Comparison of ENCODE assay signal across 10 mouse cellular contexts in the genomic region with DNA sequence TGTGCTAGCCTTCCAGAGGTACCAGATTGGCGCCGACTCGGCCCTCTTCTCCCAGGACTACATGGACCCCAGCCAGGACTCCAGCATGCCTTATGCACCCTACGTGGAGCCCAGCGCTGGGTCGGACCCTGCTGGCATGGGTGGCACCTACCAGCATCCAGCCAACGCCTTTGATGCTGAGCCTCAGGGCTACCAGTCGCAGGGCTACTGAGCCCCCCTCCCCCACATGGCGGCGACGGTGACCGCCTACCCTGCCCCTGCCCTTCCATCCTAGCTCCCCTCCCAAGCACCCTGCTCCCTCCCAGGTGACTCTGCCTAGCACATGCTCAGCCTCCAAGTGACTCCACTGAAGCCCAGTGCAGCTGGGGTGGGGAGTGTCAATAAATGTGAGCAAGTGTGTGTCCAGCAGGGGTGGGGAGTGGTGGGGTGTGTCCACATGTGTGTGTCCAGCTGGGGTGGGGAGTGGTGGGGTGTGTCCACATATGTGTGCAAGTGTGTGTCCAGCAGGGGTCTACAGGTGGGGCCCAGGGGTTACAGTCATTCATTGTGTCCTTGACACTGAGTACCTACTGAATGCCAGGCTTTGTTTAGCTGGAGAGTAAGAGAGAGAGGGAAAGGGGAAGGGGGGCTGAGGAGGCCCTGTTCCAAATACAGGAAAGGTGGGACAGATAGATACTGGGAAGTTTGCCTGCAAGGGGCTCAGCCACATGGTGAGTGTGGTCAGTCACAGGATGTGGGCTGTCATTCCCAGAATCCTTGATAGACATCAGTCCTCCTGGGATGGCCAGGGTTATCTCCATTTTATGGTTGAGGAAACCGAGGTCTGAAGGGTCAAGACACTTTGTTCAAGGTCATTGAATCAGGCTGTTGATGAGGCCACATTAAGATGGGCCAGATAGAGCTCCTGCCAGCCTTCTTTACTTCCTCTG. TPM values are rescaled to one million over a fixed set of nuclear protein-coding genes. Genes with fewer than 3 reads are reported as not detected.
DNase-seq lines count a peak whose midpoint lies in the region; ATAC-seq lines count a peak whose summit lies in the region.
"Had no signal": no experiment of that assay in that cellular context is flagged by ENCODE, and none has a peak within 500 bp of the region (broad histone marks: within the 10 kb centered on the region; RNA-seq: fewer than 3 reads in every experiment).

No protein-coding gene starts in this region.

- no peak for DNase-seq in heart, postnatal 14 days
- DNase-seq in embryo, embryonic 10.5 days (ENCODE audit: low spot score), result no peak
- DNase-seq in cerebellum, adult 8-10 months, result no peak
- DNase-seq: retina, postnatal 1 day had no signal

- 0 out of 2 replicates have a peak, but pooled peaks have one; percentile 31 for ATAC-seq in heart, embryonic 12.5 days (ENCODE audit: insufficient number of reproducible peaks, low FRiP score)
- ATAC-seq in midbrain, embryonic 12.5 days (ENCODE audit: low FRiP score, low read depth), result no peak
- no peak for ATAC-seq in midbrain, embryonic 16.5 days
- ATAC-seq in intestine, embryonic 16.5 days, result peak; percentile 31; the same call in 1 of the 2 replicates
- ATAC-seq in stomach, embryonic 14.5 days (ENCODE audit: insufficient number of reproducible peaks, insufficient read depth, low FRiP score, low read depth), result peak; percentile 66; the same call in 1 of the 2 replicates

- intact Hi-C loops in heart, postnatal 14 days (cut with DNase I), result no loop called here

- no peak overlapping the region for H3K9ac ChIP-seq in heart, embryonic 12.5 days
- no peak overlapping the region for H3K9ac ChIP-seq in midbrain, embryonic 12.5 days (replicated peaks)
- no peak overlapping the region for H3K9ac ChIP-seq in midbrain, embryonic 16.5 days (ENCODE audit: low read depth, low read length)
- H3K9ac ChIP-seq in intestine, embryonic 16.5 days (ENCODE audit: low read depth, low read length), result no peak overlapping the region
- H3K9ac ChIP-seq in stomach, embryonic 14.5 days (replicated peaks; ENCODE audit: low read depth, low read length), result no peak overlapping the region

- 0 out of 2 replicates have a peak, but pooled peaks cover 10% of the 10 kb centered on the region for H3K4me1 ChIP-seq in heart, embryonic 12.5 days (replicated peaks)
- no peaks in the 10 kb centered on the region for H3K4me1 ChIP-seq in midbrain, embryonic 12.5 days
- no peaks in the 10 kb centered on the region for H3K4me1 ChIP-seq in midbrain, embryonic 16.5 days (ENCODE audit: control insufficient read depth, insufficient read depth, low read length)
- H3K4me1 ChIP-seq in intestine, embryonic 16.5 days (ENCODE audit: control insufficient read depth, insufficient read depth, low read length), result peaks cover 3% of the 10 kb centered on the region; the same call in 1 of the 2 replicates
- H3K4me1 ChIP-seq in stomach, embryonic 14.5 days (ENCODE audit: control insufficient read depth, insufficient read depth, low read length), result 0 out of 2 replicates have a peak, but pooled peaks cover 5% of the 10 kb centered on the region

- no peaks in the 10 kb centered on the region for H3K36me3 ChIP-seq in heart, embryonic 12.5 days
- H3K36me3 ChIP-seq in midbrain, embryonic 12.5 days, result 0 out of 2 replicates have a peak, but pooled peaks cover 10% of the 10 kb centered on the region
- H3K36me3 ChIP-seq in midbrain, embryonic 16.5 days (ENCODE audit: control insufficient read depth, insufficient read depth, low read length), result peaks cover 19% of the 10 kb centered on the region
- H3K36me3 ChIP-seq in intestine, embryonic 16.5 days (ENCODE audit: control insufficient read depth, insufficient read depth, low read length), result 0 out of 2 replicates have a peak, but pooled peaks cover 2% of the 10 kb centered on the region
- no peaks in the 10 kb centered on the region for H3K36me3 ChIP-seq in stomach, embryonic 14.5 days (ENCODE audit: control insufficient read depth, insufficient read depth, low read length)

- WGBS in heart, embryonic 12.5 days, result 64% methylated on average over 13 of the region's 13 CpGs
- 79% methylated on average over 13 of the region's 13 CpGs for WGBS in midbrain, embryonic 12.5 days
- WGBS in midbrain, embryonic 16.5 days, result 82% methylated on average over 13 of the region's 13 CpGs
- WGBS in intestine, embryonic 16.5 days, result 64% methylated on average over 13 of the region's 13 CpGs
- 59% methylated on average over 13 of the region's 13 CpGs for WGBS in stomach, embryonic 14.5 days

- H3K4me2 ChIP-seq in heart, embryonic 12.5 days, result peak overlapping the region; percentile 35
- peak overlapping the region; percentile 14; the same call in 1 of the 2 replicates for H3K4me2 ChIP-seq in midbrain, embryonic 12.5 days (replicated peaks)
- H3K4me2 ChIP-seq in midbrain, embryonic 16.5 days (ENCODE audit: low read length), result no peak overlapping the region
- H3K4me2 ChIP-seq in intestine, embryonic 16.5 days (ENCODE audit: low read depth, low read length), result no peak overlapping the region
- H3K4me2 ChIP-seq in stomach, embryonic 14.5 days (replicated peaks; ENCODE audit: low read depth, low read length), result 0 out of 2 replicates have a peak overlapping the region, but pooled peaks have one; percentile 12

- 0 out of 2 replicates have a peak, but pooled peaks cover 6% of the 10 kb centered on the region for H3K9me3 ChIP-seq in heart, embryonic 12.5 days (replicated peaks)
- H3K9me3 ChIP-seq in midbrain, embryonic 12.5 days, result no peaks in the 10 kb centered on the region
- no peaks in the 10 kb centered on the region for H3K9me3 ChIP-seq in midbrain, embryonic 16.5 days (replicated peaks; ENCODE audit: control insufficient read depth, low read length, poor library complexity, severe bottlenecking)
- peaks cover 3% of the 10 kb centered on the region; the same call in 1 of the 2 replicates for H3K9me3 ChIP-seq in intestine, embryonic 16.5 days (ENCODE audit: control insufficient read depth, low read length)
- H3K9me3 ChIP-seq in stomach, embryonic 14.5 days (ENCODE audit: control insufficient read depth, low read depth, low read length), result no peaks in the 10 kb centered on the region

- no peak overlapping the region for H3K4me3 ChIP-seq in heart, embryonic 12.5 days
- no peak overlapping the region for H3K4me3 ChIP-seq in midbrain, embryonic 12.5 days
- no peak overlapping the region for H3K4me3 ChIP-seq in midbrain, embryonic 16.5 days (ENCODE audit: low read depth, low read length)
- no peak overlapping the region for H3K4me3 ChIP-seq in intestine, embryonic 16.5 days (ENCODE audit: low read length)
- no peak overlapping the region for H3K4me3 ChIP-seq in stomach, embryonic 14.5 days (ENCODE audit: low read depth, low read length)

- no peak overlapping the region for H3K27ac ChIP-seq in heart, embryonic 12.5 days (ENCODE audit: poor library complexity, severe bottlenecking)
- no peak overlapping the region for H3K27ac ChIP-seq in midbrain, embryonic 12.5 days (replicated peaks)
- H3K27ac ChIP-seq in midbrain, embryonic 16.5 days (ENCODE audit: low read length), result no peak overlapping the region
- H3K27ac ChIP-seq in intestine, embryonic 16.5 days (ENCODE audit: low read length), result no peak overlapping the region
- no peak overlapping the region for H3K27ac ChIP-seq in stomach, embryonic 14.5 days (ENCODE audit: low read length)

- H3K27me3 ChIP-seq in heart, embryonic 12.5 days (replicated peaks), result no peaks in the 10 kb centered on the region; the same call in 1 of the 2 replicates
- no peaks in the 10 kb centered on the region for H3K27me3 ChIP-seq in midbrain, embryonic 12.5 days
- no peaks in the 10 kb centered on the region for H3K27me3 ChIP-seq in midbrain, embryonic 16.5 days (ENCODE audit: control insufficient read depth, insufficient read depth, low read depth, low read length)
- no peaks in the 10 kb centered on the region for H3K27me3 ChIP-seq in intestine, embryonic 16.5 days (replicated peaks; ENCODE audit: control insufficient read depth, insufficient read depth, low read length)
- no peaks in the 10 kb centered on the region for H3K27me3 ChIP-seq in stomach, embryonic 14.5 days (ENCODE audit: control insufficient read depth, insufficient read depth, low read length)

RNA-seq across cellular contexts. Expression of gene Tab1, which starts 16.8 kb away (rescaled TPM):
- 30.5 TPM in 2 replicates for polyA plus RNA-seq in heart, embryonic 12.5 days (2016; fragmentation: Nextera tagmentation; extraction: Ambion mirVana)
- total RNA-seq in heart, postnatal 14 days (2021), result 10 to 100 TPM; 27.8 to 32.4 TPM
- 41.9 and 43.6 TPM in 2 replicates for polyA plus RNA-seq in midbrain, embryonic 12.5 days (2016; fragmentation: Nextera tagmentation; extraction: Ambion mirVana)
- polyA plus RNA-seq in midbrain, embryonic 16.5 days (2015; fragmentation: Nextera tagmentation; extraction: Ambion mirVana), result 35.9 and 38.3 TPM in 2 replicates
- 28.2 and 29.6 TPM in 2 replicates for polyA plus RNA-seq in intestine, embryonic 16.5 days (2015; fragmentation: Nextera tagmentation; extraction: Ambion mirVana)
- 32.2 and 34.9 TPM in 2 replicates for polyA plus RNA-seq in stomach, embryonic 14.5 days (2014; fragmentation: Nextera tagmentation; extraction: Ambion mirVana)

RNA-seq across cellular contexts. Expression of gene Rpl3, which starts 24.5 kb away (rescaled TPM):
- polyA plus RNA-seq in heart, embryonic 12.5 days (2016; fragmentation: Nextera tagmentation; extraction: Ambion mirVana), result 601 and 631 TPM in 2 replicates
- 100 to 1,000 TPM; 278 to 293 TPM for total RNA-seq in heart, postnatal 14 days (2021)
- 652 and 673 TPM in 2 replicates for polyA plus RNA-seq in midbrain, embryonic 12.5 days (2016; fragmentation: Nextera tagmentation; extraction: Ambion mirVana)
- polyA plus RNA-seq in midbrain, embryonic 16.5 days (2015; fragmentation: Nextera tagmentation; extraction: Ambion mirVana), result 524 and 548 TPM in 2 replicates
- polyA plus RNA-seq in intestine, embryonic 16.5 days (2015; fragmentation: Nextera tagmentation; extraction: Ambion mirVana), result 1,018 and 1,133 TPM in 2 replicates
- polyA plus RNA-seq in stomach, embryonic 14.5 days (2014; fragmentation: Nextera tagmentation; extraction: Ambion mirVana), result 1,379 and 1,439 TPM in 2 replicates

RNA-seq across cellular contexts. Expression of gene Syngr1, which starts 25.0 kb away (rescaled TPM):
- 17.2 and 19.0 TPM in 2 replicates for polyA plus RNA-seq in heart, embryonic 12.5 days (2016; fragmentation: Nextera tagmentation; extraction: Ambion mirVana)
- 10 to 100 TPM; 77.8 to 79.6 TPM for total RNA-seq in heart, postnatal 14 days (2021)
- 10.8 and 10.9 TPM in 2 replicates for polyA plus RNA-seq in midbrain, embryonic 12.5 days (2016; fragmentation: Nextera tagmentation; extraction: Ambion mirVana)
- polyA plus RNA-seq in midbrain, embryonic 16.5 days (2015; fragmentation: Nextera tagmentation; extraction: Ambion mirVana), result 66.2 and 83.9 TPM in 2 replicates
- polyA plus RNA-seq in intestine, embryonic 16.5 days (2015; fragmentation: Nextera tagmentation; extraction: Ambion mirVana), result 15.2 and 16.0 TPM in 2 replicates
- polyA plus RNA-seq in stomach, embryonic 14.5 days (2014; fragmentation: Nextera tagmentation; extraction: Ambion mirVana), result 32.3 and 38.8 TPM in 2 replicates
- total RNA-seq: monocyte, adult 5-6 weeks had no signal

RNA-seq across cellular contexts. Expression of gene Mgat3, which starts 57.4 kb away (rescaled TPM):
- polyA plus RNA-seq in heart, embryonic 12.5 days (2016; fragmentation: Nextera tagmentation; extraction: Ambion mirVana), result 1.4 TPM in 2 replicates
- total RNA-seq in heart, postnatal 14 days (2021), result 1 to 10 TPM; 1.6 to 2.0 TPM
- polyA plus RNA-seq in midbrain, embryonic 12.5 days (2016; fragmentation: Nextera tagmentation; extraction: Ambion mirVana), result 11.8 and 13.1 TPM in 2 replicates
- 14.1 and 15.2 TPM in 2 replicates for polyA plus RNA-seq in midbrain, embryonic 16.5 days (2015; fragmentation: Nextera tagmentation; extraction: Ambion mirVana)
- 14.8 and 19.7 TPM in 2 replicates for polyA plus RNA-seq in intestine, embryonic 16.5 days (2015; fragmentation: Nextera tagmentation; extraction: Ambion mirVana)
- polyA plus RNA-seq in stomach, embryonic 14.5 days (2014; fragmentation: Nextera tagmentation; extraction: Ambion mirVana), result 12.8 and 13.7 TPM in 2 replicates
- total RNA-seq: monocyte, adult 5-6 weeks had no signal

Comparison
In these comparisons a context has a peak if more than half of its experiments do, and no peak if none do; other contexts are left out.
1. H3K4me2 ChIP-seq: peak in heart, embryonic 12.5 days (single experiment), midbrain, embryonic 12.5 days (single experiment) and stomach, embryonic 14.5 days (single experiment); none in midbrain, embryonic 16.5 days (single experiment) and intestine, embryonic 16.5 days (single experiment).
2. ATAC-seq: peak in heart, embryonic 12.5 days (single experiment), intestine, embryonic 16.5 days (single experiment) and stomach, embryonic 14.5 days (single experiment); none in midbrain, embryonic 12.5 days (single experiment) and midbrain, embryonic 16.5 days (single experiment).